Mouse (Mus musculus): ENCODE results near the gene Mycbpap. TPM values are rescaled to one million over a fixed set of nuclear protein-coding genes. Genes with fewer than 3 reads are reported as not detected.

Gene Mycbpap
- polyA plus RNA-seq, 1 experiment from 2014 or later: 1.4 TPM

- no peak overlapping the region for H3K27ac ChIP-seq (replicated peaks)
- H3K9ac ChIP-seq (ENCODE audit: low read length): no peak overlapping the region
- H3K27me3 ChIP-seq (ENCODE audit: control insufficient read depth, insufficient read depth, low read length): no peaks in the 10 kb centered on the region
- DNase-seq (ENCODE audit: low spot score) (no peak), ATAC-seq (ENCODE audit: low FRiP score, low TSS enrichment) (no peak)
- no peak for TF ChIP-seq EP300 (optimal IDR thresholded peaks at IDR 0.05)
- no peak for TF ChIP-seq CTCF (IDR thresholded peaks at IDR 0.05; ENCODE audit: low read depth)
- whole genome bisulfite sequencing: 58% methylated on average over 10 of the region's 10 CpGs
- no peaks in the 10 kb centered on the region for H3K36me3 ChIP-seq (ENCODE audit: control insufficient read depth, insufficient read depth, low read length)
- H3K4me3 ChIP-seq (ENCODE audit: low read depth, low read length): no peak overlapping the region
- H3K4me1 ChIP-seq (replicated peaks; ENCODE audit: control insufficient read depth, insufficient read depth): no peaks in the 10 kb centered on the region; the same call in 1 of the 2 replicates
- H3K4me2 ChIP-seq (replicated peaks; ENCODE audit: low read depth): no peak overlapping the region
- no peaks in the 10 kb centered on the region for H3K9me3 ChIP-seq (ENCODE audit: control insufficient read depth, low read length)
Measured at GRCm38 (mm10) chr11:94455161-94455820, 66.3 kb downstream of the Mycbpap start.

GRCm38 (mm10) chr11:94454756-94455155 is 66.8 kb downstream of the Mycbpap start:
- Histone ChIP-seq H3K27ac (replicated peaks) (no peak overlapping the region), H3K4me2 (replicated peaks; ENCODE audit: low read depth) (no peak overlapping the region), H3K4me1 (replicated peaks; ENCODE audit: control insufficient read depth, insufficient read depth) (no peaks in the 10 kb centered on the region; the same call in 1 of the 2 replicates), H3K9me3 (ENCODE audit: control insufficient read depth, low read length) (no peaks in the 10 kb centered on the region), H3K4me3 (ENCODE audit: low read depth, low read length) (no peak overlapping the region), H3K36me3 (ENCODE audit: control insufficient read depth, insufficient read depth, low read length) (no peaks in the 10 kb centered on the region), H3K27me3 (ENCODE audit: control insufficient read depth, insufficient read depth, low read length) (no peaks in the 10 kb centered on the region), H3K9ac (ENCODE audit: low read length) (no peak overlapping the region)
- WGBS: 66% methylated on average over 5 of the region's 5 CpGs
- DNase-seq (ENCODE audit: low spot score): no peak
- no peak for ATAC-seq (ENCODE audit: low FRiP score, low TSS enrichment)
- no peak for TF ChIP-seq EP300 (optimal IDR thresholded peaks at IDR 0.05)
- no peak for TF ChIP-seq CTCF (IDR thresholded peaks at IDR 0.05; ENCODE audit: low read depth)

Other genes with a start within 250 kb of the Mycbpap start
- gene Gm21885, start 239.9 kb downstream of the Mycbpap start, polyA plus RNA-seq (2015; fragmentation: Nextera tagmentation; extraction: Ambion mirVana): not detected in 2 replicates
- gene Luc7l3, start 199.8 kb downstream of the Mycbpap start, polyA plus RNA-seq (2015; fragmentation: Nextera tagmentation; extraction: Ambion mirVana): 50.0 and 51.2 TPM in 2 replicates
- 14.8 and 15.6 TPM in 2 replicates for gene Ankrd40, start 193.7 kb downstream of the Mycbpap start, polyA plus RNA-seq (2015; fragmentation: Nextera tagmentation; extraction: Ambion mirVana)
- gene Abcc3, start 128.7 kb downstream of the Mycbpap start, polyA plus RNA-seq (2015; fragmentation: Nextera tagmentation; extraction: Ambion mirVana): 25.3 and 31.4 TPM in 2 replicates
- gene Cacna1g, start 47.5 kb downstream of the Mycbpap start, polyA plus RNA-seq (2015; fragmentation: Nextera tagmentation; extraction: Ambion mirVana): 1.8 and 2.0 TPM in 2 replicates
- 0.05 and 0.18 TPM in 2 replicates for gene Spata20, start 35.6 kb downstream of the Mycbpap start, polyA plus RNA-seq (2015; fragmentation: Nextera tagmentation; extraction: Ambion mirVana)
- gene Epn3, start 21.8 kb downstream of the Mycbpap start, polyA plus RNA-seq (2015; fragmentation: Nextera tagmentation; extraction: Ambion mirVana): 53.4 and 60.1 TPM in 2 replicates
- 3.4 and 3.8 TPM in 2 replicates for gene Rsad1, start 27.5 kb upstream of the Mycbpap start, polyA plus RNA-seq (2015; fragmentation: Nextera tagmentation; extraction: Ambion mirVana)
- gene Chad, start 43.3 kb upstream of the Mycbpap start, polyA plus RNA-seq (2015; fragmentation: Nextera tagmentation; extraction: Ambion mirVana): 80.8 and 87.5 TPM in 2 replicates
- gene Acsf2, start 80.1 kb upstream of the Mycbpap start, polyA plus RNA-seq (2015; fragmentation: Nextera tagmentation; extraction: Ambion mirVana): 2.5 and 3.0 TPM in 2 replicates
- 101 and 109 TPM in 2 replicates for gene Lrrc59, start 108.0 kb upstream of the Mycbpap start, polyA plus RNA-seq (2015; fragmentation: Nextera tagmentation; extraction: Ambion mirVana)
- gene Mrpl27, start 132.0 kb upstream of the Mycbpap start, polyA plus RNA-seq (2015; fragmentation: Nextera tagmentation; extraction: Ambion mirVana): 123 and 124 TPM in 2 replicates
- gene Eme1, start 132.2 kb upstream of the Mycbpap start, polyA plus RNA-seq (2015; fragmentation: Nextera tagmentation; extraction: Ambion mirVana): 2.7 and 3.4 TPM in 2 replicates
- gene Xylt2, start 155.8 kb upstream of the Mycbpap start, polyA plus RNA-seq (2015; fragmentation: Nextera tagmentation; extraction: Ambion mirVana): 8.4 and 8.6 TPM in 2 replicates
- gene Gm11541, start 182.8 kb upstream of the Mycbpap start, polyA plus RNA-seq (2015; fragmentation: Nextera tagmentation; extraction: Ambion mirVana): 0.11 and 0.15 TPM in 2 replicates
- not detected in 2 replicates for gene Cdc34b, start 220.0 kb upstream of the Mycbpap start, polyA plus RNA-seq (2015; fragmentation: Nextera tagmentation; extraction: Ambion mirVana)